Mouse (Mus musculus) spleen, adult 12 weeks (tissue): ENCODE data around the gene Usp25.

Experiments
- DNase-seq: peaks from one replicate; pipeline ENCODE4 v3.0.0; 2022; ENCODE audit warnings: low spot score

The Usp25 gene

DNA sequence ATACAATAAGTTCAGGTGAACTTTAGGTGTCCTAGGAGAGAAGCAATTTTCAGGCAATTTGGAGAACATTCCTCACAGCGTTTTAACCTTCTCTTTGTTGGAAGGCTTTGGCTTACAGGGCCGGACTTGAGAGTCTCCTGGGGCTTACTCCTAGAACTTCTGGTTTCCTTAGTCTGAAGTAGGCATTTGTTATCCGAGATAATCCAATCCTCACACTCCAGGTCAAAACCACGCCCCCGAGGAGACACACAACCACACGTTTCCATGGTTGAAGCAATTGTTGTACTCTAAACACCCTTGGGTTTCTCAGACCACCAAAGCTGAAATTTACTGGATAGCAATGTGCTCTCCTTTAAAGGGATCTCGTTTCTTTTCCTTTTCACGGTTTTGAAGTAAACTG, 136.8 kb downstream of the Usp25 start:
- DNase-seq = no peak

DNA sequence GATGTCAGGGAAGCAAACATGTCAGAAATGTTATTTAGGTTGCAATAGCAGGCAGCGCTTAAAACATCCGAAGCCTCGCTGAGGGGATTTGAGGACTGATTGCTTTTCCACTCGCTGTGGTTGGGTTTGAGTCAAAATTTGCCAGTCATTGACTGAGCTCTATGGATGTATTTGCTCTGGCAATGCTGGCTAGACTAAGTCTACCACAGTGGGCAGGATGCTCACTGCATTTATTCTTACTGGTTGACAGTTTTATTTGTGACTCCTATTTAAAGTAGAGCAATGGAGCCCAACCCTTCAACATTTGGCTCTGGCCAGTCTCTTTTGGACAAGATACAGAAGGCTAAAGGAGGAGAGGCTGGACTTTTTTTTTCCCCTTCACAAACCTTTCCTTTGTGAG, 137.4 kb downstream of the Usp25 start:
- no peak for DNase-seq

DNA sequence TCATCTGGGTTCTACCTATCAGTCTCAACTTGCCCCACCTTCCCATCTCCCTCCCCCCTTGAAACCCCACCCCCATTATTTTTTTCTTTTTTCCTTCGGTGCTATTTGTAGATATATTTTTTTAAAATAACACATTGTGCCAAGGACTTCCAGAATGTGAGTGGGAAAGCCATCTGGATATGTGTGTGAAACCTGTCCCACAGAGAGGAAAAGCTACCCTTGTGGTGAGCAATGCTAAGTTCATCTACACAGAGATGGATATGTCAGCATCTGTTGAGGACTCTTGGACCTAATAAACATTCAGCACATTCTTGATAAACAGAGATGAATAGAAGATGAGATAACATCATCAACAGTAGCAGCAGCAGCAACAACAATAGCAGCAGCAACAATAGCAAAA, 138.8 kb downstream of the Usp25 start:
- no peak for DNase-seq

DNA sequence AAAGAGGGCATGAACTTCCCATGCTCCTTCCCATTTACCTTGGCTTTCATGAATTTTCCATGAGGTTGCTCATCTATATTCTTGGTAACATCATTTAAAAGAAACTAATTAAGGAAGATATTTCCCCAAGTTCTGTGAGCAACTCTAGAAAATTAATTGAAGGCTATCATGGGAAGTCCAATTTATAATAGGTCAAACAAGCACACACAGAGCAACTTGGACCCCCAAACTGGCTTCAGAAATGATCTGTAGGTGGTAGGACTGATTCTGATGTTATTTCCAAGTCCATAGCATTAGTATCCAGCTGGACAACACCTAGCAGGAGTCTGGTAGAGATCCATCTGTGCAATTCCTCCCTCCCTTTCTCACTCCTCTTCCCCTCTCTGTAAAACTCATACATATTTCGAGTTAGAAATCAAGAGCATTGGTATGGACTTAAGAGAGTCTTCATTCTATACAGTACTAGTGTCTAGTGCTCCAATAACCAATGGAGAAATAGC, 139.8 kb downstream of the Usp25 start:
- DNase-seq = no peak

DNA sequence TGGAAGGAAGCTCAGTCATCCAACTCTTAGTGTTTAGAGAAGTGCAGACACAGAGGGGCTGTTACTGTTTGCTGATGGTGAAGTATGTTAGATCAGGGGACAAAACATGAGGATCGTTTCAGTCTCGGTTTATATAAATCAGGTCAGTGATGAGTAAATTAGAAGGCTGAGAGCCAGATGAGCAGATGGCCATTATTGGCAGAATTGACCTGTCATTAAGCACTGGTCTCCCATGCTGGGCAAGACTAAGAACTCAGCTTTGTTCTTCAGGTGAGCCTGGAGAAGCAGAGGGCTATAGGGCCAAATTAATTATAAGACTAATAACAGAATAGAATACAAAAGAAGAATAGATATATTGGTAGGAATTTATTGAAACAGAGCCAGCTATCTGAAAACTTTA, 140.3 kb downstream of the Usp25 start:
- DNase-seq = no peak

DNA sequence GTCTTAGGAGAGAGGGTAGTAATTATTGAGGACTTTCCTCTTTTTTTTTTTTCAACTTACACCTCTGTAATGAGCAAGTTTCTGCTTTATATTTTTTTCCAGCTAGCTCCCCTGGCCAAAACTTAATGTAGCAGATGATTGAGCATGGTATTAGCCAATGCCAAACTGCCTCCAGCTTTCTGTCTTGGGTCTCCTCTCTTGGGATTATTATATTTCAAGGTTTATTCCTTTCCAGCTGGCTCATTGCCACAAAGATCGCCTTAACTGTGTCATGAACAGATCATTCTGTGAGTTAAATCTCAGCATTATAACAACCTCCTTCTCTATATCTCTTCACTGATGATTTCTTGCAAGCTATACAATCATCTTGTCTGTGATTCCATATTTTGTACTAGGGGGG, 141.3 kb downstream of the Usp25 start:
- DNase-seq = no peak
